Mouse (Mus musculus) c-Kit-positive CD71-positive TER-119-negative erythroid progenitor cells, embryonic 14.5 days (primary cell): Measurements from ENCODE around the gene Cab39.

ENCODE experiments used
- DNase-seq: peaks from one replicate; pipeline ENCODE4 v3.0.0-alpha.2; 2013; ENCODE audit warnings: low read depth

Cab39 gene

DNA sequence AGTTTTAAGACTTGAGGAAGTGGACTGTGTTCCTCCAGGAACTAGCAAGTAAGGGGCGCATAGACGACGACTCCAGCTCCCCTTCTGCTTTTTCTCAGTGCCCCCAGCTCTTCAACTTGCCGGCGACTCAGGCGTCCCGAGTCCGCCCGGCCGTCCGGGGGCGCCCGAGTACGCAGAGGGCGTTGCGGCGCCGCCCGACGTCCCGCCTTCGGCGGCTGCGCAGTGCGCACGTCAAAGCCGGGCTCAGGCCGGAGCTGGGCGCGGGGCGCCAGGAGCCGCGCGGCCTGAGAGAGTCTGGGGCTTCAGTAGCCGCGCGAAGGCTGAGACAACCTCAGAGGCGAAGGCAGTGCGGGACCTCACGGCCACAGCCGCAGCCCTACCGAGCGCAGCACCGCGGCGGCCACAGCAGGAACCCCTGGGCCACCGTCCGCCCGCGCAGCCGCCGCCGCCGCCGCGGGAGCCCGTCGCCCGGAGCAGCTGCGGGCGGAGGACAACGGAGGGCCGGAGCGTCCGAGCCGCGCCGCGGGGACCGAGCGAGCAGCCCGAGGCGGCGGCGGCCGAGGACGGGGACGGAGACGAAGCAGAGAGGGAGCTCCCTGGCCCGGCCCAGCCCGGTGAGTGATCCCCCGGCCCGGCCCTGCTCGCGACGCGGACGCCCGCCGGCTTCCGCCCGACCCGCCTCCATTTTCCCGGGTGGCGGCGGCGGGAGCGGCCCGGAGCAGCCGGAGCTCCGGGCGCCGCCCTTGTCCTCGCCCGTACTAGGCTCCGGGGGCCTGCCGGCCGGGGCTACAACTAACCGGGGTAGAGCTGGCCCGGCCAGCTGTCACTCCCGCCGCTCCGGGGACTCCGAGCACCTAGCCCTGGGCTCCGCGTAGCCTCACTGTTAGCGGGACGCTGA is at the start of gene Cab39:
Gene Cab39, plus strand, starts transcription at position 234 of the 898 bp plus-strand sequence.
- DNase-seq: peak; percentile 77

DNA sequence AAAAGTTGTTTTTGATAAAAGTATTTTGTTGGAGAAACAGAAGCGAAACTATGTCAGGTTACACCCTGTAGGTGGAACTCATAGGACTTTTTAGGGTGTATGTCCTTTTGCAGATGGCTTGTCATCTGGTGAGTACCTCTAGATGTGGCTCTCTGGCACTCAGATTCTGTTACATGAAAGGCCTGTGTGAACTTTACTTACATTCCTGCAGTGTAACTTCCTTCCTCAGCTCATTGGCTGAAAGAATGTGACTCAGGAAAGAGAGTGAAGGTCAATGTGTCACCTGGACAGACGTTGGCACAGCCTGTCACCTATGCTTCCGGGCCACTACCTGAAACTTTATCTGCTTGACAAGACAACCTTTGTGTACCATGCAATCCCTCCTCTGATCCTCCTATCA is 48.7 kb upstream of the Cab39 start:
- DNase-seq: no peak

DNA sequence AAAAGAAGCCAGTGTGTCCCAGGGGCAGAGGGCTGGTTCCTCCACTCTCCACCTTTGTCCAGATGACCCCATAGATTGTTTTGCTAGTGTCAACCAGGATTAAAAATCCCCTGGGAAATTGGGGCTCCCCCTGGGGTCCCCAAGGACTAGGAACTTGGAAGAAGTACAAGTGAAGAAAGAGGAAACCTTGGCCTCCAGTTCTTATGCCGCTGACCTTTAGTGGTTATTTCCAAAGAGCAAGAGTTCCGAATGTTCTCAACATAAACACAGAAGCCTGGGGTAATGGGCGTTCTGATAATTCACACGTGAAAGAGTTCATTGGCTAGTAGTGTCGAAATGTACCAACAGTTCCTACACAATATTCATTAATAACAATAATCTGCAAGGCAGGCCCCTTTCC is 46.7 kb upstream of the Cab39 start:
- no peak for DNase-seq

DNA sequence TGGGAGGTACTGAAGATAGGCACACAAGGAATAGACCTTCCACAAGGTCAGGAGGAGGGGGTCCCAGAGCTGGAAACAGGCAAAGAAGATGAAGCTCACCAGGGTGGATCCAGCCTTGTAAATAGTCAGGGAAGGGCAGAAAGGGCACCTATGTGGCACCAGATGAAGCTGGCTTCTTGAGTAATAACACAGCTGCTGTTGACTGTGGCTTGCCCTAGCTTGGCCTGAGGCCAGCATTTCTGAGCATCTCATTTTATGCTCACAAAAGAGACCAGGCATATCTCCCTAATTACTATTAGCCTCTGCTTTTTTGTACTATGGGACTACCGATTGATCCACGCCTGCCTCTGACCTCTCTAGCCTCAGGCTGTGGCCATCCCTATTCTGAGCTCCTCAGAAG is 43.4 kb upstream of the Cab39 start:
- no peak for DNase-seq

DNA sequence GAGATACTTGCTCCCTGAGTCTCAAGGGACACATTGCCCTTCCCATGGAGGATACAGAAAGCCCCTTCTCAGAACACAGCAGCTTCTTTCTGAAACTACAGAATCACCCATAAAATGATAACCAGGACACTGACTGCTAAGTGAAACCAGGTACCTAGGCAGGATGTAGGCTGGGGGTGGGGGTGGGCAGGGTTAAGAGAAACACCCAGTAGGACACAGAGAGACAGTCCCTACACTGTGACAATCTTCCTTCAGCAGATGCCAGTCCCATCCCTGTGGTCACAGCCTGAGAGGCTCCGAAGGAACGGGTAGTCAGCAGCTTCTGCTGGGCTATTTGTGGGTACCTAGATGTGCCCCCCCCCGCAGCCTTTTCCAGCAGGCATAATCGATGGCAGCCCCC is 42.6 kb upstream of the Cab39 start:
- no peak for DNase-seq

DNA sequence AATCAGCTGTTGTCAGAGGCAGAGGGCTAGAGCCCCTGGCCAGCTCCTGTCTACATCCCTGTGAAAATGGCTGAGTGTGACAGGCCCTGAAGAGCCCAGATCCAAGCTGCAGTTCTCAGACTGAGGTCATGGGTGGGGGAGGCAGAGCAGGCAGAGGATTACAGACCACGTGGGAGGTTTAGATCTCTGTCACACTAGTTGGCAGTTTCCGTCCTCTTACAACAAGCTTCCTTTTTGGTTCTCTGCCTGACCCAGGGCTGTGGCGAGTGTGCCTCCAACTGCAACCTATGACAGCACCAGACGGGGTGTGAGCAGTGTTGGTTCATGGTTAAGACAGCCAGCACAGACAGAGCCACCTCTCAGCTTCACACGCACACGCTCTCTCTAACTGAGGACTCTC is 41.7 kb upstream of the Cab39 start:
- DNase-seq: no peak

DNA sequence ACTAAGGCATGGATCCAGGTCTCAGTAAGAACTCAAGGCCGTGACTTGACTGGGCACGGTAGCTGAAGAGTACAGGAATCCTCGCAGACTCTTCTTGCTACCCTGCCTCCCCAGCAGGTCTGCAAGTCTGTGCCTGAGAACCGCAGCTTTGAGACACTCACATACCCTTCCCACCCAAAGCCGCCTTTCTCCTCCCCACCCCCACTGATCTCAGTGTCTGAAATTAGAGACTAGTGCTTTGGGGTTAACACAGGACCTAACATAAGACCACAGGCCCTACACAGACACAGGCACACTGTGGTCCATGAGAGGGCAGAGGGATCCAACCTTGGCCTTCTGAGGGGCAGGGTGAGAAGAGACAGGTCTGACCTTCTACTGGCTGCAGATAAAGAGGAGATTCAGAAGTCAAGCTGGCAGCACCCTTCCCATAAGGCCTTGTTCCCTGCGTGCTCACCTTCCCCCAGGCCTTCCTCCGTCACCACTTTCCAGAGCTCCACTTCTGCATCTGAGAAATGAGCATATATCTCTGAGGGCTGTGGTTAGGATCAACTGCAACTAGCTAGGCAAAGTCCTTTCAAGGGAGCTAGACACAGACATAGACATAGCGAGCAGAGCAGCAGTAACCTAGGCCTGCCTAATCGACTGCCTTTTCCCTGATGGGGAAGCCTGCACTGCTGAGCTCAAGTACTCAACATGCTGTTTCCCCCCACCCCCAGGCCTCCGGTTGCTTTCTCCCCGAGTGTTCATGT is 41.1 kb upstream of the Cab39 start:
- DNase-seq: no peak

DNA sequence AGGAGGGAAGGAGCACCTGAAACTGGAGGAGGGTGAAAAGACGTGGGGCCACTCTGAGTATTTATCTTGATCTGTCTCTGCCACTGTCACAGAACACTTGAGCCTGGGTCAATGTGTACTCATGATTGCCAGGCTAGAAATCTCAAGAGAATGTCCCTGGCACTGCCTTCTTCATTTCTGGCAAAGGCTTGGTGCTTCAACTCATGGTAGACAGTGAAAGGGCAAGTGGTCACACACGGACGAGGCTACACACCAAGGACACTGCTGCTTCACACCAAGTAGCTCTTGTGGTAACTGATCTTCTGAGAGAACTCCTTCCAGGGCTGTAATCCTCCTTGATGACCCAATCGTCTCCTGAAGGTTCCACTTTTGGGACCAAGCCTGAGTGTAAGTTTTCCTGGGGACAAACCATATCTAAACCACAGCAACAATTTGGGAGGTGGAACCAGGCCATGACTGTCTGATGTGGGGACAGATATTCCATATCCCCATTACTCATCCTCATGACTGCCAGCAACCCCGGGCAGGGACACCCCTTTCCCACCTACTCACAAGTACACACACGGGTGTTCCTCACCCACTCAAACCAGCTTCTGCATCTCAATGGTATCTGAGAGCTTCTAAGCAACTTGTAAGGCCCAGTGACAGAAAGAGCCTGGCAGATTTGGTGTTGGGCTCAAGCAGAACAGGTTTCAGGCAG is 35.6 kb upstream of the Cab39 start:
- no peak for DNase-seq

DNA sequence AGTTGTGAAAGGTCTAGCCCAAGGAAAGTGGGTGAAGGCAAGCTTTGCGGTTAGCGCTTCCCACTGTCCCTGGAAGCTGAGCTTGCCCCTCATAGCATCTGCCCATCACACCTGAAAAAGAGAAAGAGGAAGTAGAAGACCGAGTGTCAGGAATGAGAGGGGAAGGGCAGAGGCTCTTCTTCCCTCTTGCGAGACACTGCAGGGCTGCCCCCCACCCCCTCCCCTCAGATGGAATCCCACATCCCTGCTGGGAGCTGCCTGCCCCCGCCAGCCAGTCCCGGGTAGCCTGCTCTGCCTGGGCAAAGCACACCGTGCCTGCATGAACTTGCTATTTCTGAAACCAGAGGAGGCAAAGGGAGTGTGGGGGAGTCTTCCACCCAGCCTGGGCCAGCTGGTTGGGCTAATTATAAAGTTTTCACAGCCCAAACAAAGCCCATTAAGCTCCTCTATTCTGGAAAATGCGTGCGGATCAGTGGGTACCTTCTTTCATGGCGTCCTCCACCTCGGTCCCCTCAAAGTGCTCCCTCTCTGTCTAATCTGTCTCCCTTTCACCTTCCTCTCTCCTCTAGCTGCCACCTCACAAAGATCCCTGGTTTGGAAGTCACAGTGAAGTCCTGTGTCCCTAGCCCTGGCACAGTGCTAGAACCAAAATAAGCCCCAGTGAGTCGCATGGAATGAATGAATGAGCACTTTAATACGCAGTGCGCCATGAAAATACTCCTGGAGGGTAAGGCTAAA is 34.8 kb upstream of the Cab39 start:
- no peak for DNase-seq

DNA sequence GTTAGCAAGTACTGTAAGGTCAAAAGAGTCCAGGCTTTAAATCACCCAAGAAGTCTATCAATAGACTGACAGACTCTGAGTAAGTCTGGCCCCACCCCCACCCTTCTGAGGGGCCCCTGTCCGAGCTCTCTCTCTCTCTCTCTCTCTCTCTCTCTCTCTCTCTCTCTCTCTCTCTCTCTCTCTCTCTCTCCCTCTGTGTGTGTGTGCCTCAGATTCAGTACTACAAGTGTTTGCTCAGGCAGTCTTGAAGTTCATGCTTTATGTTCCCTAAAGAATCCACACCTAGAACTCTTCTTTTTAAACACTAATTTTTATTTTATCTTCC is 34.3 kb upstream of the Cab39 start:
- no peak for DNase-seq

DNA sequence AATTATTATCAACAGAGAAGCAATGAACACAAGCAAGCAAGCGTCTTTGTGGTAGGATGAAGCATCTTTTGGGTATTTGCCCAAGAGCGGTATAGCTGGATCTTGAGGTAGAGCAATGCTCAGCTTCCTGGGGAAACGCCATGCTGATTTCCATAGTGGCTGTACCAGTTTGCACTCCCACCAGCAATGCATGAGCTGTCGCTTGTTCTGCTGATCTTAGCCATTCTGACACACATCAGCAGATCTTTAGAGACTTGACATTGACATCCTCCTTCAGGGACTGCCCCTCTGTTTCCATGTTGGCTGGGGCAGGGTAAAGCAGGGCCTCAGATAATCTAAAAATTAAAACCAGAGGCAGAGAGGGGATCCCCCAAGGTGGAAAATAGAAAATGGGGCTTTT is 31.6 kb upstream of the Cab39 start:
- DNase-seq: no peak

DNA sequence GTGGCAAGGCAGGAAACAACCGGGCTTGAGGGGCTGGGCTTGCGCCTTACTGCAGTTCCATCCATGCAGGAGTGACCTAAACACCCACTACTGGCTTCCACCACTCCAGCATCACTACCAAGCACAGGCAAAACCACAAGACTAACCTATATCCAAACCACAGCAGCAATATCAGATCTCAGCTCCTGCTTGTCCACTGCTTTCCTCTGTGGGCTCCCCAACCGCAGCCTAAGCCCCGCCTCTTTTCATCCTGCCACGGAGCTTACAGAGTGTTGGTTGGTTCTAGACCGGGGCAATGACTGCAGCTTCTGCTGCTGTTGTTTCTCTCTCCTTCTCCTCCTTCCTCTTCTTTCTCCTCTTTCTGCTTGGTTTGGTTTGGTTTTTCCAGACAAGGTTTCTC is 29.9 kb upstream of the Cab39 start:
- no peak for DNase-seq

DNA sequence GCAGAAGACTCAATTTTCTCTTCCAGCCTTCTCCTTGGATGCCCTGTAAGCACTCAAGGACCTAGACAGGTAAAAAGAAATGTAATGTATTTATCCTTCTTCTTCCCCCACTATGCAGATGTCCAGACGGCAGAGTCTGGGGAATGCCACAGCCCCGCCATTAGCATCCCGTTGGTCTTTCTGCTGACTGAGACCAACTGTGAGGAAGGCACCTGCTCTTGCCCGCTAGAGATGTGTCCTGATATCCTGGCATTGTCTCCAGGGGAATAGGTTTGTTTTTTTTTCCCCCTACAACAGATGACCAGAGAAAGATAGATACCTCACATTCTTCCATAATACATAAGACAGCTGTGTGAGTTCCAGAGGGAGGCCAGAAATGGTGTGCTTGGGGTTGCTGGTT is 28.9 kb upstream of the Cab39 start:
- no peak for DNase-seq

DNA sequence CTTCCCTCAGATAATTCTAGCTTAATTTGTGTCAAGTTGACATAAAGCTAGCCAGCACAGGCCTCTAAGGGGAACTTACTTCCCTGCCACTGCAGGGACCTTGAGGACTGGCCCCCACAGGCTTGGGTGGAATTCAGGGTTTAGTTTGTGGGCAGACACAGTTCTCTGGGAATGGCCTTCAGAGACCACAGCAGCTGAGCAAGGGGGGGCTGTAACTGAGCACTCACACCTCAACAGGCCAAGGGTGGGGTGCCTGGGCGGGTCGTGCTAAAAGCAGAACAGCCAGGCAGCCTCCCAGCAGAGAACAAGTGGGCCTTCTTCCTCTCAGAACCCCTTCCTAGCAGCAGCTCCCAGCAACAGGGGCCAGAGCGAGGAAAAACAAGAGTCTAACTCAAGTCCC is 27.1 kb upstream of the Cab39 start:
- no peak for DNase-seq

DNA sequence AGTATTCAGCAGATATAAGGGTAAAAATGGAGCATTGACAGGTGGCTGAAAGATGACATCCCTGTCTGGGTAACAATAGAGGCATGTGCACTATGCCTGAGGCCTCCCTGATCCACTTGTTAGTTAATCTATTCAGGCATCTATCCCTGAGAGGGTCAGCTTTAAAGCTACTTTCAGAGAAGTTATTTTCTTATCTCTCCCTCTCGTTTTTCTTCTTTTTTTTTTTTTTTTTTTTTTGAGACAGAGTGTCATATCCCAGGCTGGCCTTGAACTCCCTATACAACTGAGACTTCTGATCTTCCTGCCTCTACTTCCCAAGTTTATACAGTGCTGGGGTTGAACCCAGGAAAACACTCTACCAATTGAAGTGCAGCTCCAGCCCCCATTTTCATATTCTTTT is 25.5 kb upstream of the Cab39 start:
- DNase-seq: no peak

DNA sequence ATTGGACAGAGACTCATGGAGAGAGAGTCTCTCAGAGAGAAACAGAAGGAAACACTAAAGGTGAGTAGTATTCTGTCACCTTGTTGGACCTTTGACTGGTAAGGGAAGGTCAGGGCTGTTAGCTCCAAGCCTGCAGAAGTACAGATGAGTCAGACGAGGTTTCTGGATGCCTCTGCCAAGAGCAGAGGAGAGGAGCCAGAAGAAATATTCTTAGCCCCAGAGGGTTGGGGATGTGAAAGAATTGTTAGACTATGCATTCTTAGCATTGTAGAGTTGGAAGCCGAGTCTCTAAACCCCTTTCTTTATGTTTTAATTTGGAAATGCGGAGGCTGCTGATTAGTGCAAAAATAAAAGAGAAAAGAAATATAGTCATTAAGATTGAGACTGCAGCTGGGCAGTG is 21.3 kb upstream of the Cab39 start:
- DNase-seq: no peak

DNA sequence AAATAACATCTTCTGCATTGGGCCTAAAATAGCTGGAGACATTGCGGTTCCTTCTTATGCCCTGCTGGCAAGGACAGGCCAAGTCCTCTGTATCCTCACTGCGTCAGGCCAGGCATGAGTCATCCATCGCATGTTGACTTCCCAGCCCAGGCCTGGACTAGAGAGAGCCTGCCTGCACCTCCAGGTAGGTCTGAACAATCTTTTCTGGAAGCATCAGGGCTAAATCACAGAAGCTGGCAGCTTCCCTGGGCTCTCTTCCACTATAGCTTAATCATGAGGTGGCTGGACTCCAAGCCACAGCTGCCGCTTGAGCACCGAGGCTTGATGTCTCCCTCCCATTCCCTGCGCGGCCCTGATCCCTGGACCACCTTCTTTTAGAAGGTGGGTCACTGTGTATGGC is 18.1 kb upstream of the Cab39 start:
- no peak for DNase-seq

DNA sequence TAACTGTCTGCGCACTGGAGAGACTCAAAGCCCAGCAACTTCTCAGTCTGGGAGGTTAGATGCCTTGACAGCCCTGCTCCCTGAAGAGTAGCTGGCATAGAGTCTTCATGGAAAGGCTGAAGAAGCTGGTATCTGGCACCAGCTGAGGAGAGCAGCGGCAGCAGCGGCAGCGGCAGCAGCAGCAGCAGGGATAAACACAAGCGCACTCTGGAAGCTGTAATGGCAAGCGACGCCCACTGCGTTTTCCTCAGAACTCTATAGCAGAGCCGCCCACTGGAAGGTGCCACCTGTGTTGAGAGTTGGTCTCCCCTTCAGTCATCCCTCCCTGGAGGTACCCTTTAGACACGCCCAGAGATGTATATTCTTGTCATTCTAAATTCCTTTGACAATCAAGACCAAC is 17.1 kb upstream of the Cab39 start:
- no peak for DNase-seq

DNA sequence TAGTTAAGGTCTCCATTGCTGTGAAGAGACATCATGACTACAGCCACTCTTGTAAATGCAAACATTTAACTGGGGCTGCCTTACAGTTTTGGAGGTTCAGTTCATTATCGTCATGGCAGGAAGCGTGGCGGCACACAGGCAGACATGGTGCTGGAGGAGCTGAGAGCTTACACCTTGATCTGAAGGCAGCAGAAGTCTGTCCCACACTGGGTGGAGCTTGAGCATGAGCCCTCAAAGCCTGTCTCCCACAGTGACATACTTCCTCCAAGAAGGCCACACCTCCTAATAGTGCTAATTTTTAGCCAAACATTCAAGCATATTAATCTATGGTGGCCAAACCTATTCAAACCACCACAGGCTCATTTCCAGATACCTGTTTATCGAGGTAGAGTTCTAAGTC is 14.8 kb upstream of the Cab39 start, which contains the start of gene A630001G21Rik:
Gene A630001G21Rik, minus strand, starts transcription at position 208 of the 400 bp plus-strand sequence.
- no peak for DNase-seq

DNA sequence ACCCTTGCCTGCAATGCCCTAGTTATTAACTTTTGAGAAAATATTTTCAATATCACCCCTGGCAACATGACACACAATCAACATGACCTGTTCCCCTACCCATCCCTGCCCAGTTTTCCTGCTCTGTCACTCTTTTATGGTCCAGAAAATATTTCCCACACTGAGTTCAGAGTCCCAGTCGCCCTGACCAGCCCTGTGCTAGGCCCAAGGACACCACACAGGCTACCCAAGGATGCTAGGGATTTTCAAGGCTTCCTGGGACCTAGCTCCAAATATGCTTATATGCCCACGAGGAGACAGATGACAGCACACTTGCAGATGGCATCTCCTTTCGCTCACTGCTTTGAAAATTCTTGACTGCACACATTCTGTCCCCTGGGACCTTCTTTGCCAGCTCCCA is 14.2 kb upstream of the Cab39 start:
- DNase-seq: no peak

DNA sequence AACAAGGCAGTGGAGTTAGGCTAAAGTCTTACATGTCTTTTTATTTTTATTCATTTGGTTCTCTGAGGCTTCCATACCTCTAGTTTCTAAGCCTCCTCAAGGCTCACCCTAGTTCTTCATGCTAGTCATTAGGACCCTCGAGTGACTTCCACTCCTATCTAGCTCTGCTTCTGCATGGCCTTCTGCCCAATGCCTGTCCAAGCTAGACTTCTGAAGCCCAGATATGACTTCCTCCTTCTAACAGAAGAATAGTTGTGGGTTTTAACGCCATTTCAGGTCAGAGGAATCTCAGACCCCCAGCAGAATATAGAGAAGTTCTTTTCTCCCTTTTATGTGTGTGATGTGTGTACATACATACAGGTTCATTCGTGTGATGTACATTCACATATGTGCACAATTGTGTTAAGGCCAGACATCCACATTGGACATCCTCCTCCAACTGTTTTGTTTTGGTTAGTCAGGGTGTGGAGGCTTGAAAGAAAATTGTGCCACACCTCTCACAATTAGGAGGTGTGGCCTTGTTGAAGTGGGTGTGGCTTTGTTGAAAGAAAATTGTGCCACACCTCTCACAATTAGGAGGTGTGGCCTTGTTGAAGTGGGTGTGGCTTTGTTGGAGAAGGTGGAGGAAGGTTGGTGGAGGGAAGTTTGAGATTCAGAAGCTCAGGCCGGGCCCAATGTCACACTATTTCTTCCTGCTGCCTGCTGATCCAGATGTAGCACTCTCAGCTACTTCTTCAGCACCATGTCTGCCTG is 13.6 kb upstream of the Cab39 start:
- peak; percentile 43 for DNase-seq

DNA sequence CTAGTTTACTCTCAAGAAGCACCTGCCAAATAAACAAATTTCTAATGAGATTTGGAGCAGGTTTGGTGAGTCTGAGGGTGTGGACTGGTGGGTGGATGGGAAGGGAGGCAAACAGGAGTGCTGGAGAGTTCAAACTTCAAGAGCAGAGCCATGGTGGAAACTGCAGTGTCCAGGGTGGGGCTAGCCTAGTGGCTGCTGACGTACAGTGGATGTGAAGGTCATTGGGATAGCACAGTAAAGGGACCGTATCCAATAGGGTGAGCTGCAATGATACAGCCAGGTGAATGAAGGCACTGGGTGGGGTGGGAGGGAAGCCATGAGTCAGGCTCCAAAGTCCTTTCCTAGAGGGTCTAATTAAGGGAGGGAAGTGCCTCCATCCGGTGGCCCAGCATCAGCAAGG is 2.7 kb upstream of the Cab39 start:
- DNase-seq: no peak
